Mouse (Mus musculus): ENCODE data around the gene Rplp2. TPM values are rescaled to one million over a fixed set of nuclear protein-coding genes. Genes with fewer than 3 reads are reported as not detected.

Gene Rplp2
- polyA plus RNA-seq, 1 experiment = 977 TPM

GRCm38 (mm10) chr7:141491151-141491550 is 44.0 kb downstream of the Rplp2 start:
- TF ChIP-seq CTCF (IDR thresholded peaks at IDR 0.05; ENCODE audit: insufficient read depth, low read depth, low read length) = no peak
- TF ChIP-seq POLR2A (IDR thresholded peaks at IDR 0.05; ENCODE audit: insufficient read depth, low read depth, low read length) = no peak
- WGBS = 91% methylated on average over 2 of the region's 2 CpGs
- Histone ChIP-seq H3K27ac (ENCODE audit: insufficient read depth, low read depth, low read length) (no peak overlapping the region), H3K4me3 (ENCODE audit: insufficient read depth, low read depth, low read length) (no peak overlapping the region), H3K4me1 (ENCODE audit: control insufficient read depth, insufficient read depth, low read length) (no peaks in the 10 kb centered on the region)

GRCm38 (mm10) chr7:141492738-141493137 is 45.6 kb downstream of the Rplp2 start:
- 91% methylated on average over 5 of the region's 5 CpGs for WGBS
- Histone ChIP-seq H3K4me3 (ENCODE audit: insufficient read depth, low read depth, low read length) (no peak overlapping the region), H3K4me1 (ENCODE audit: control insufficient read depth, insufficient read depth, low read length) (peaks cover under 1% of the 10 kb centered on the region; the same call in 1 of the 2 replicates), H3K27ac (ENCODE audit: insufficient read depth, low read depth, low read length) (no peak overlapping the region)
- TF ChIP-seq CTCF (IDR thresholded peaks at IDR 0.05; ENCODE audit: insufficient read depth, low read depth, low read length) (no peak), POLR2A (IDR thresholded peaks at IDR 0.05; ENCODE audit: insufficient read depth, low read depth, low read length) (no peak)

- WGBS = 62% methylated on average over 1 of the region's 1 CpGs
- Histone ChIP-seq H3K4me1 (ENCODE audit: control insufficient read depth, insufficient read depth, low read length) (peaks cover 2% of the 10 kb centered on the region; the same call in 1 of the 2 replicates), H3K4me3 (ENCODE audit: insufficient read depth, low read depth, low read length) (no peak overlapping the region), H3K27ac (ENCODE audit: insufficient read depth, low read depth, low read length) (no peak overlapping the region)
- no peak for TF ChIP-seq CTCF (IDR thresholded peaks at IDR 0.05; ENCODE audit: insufficient read depth, low read depth, low read length)
- no peak for TF ChIP-seq POLR2A (IDR thresholded peaks at IDR 0.05; ENCODE audit: insufficient read depth, low read depth, low read length)
These were observed 46.6 kb downstream of the Rplp2 start for GRCm38 (mm10) chr7:141493729-141494128.

GRCm38 (mm10) chr7:141495379-141495778 is 48.2 kb downstream of the Rplp2 start:
- TF ChIP-seq CTCF (IDR thresholded peaks at IDR 0.05; ENCODE audit: insufficient read depth, low read depth, low read length) (no peak), POLR2A (IDR thresholded peaks at IDR 0.05; ENCODE audit: insufficient read depth, low read depth, low read length) (no peak)
- no peak overlapping the region for H3K4me3 ChIP-seq (ENCODE audit: insufficient read depth, low read depth, low read length)
- 86% methylated on average over 2 of the region's 2 CpGs for WGBS
- H3K27ac ChIP-seq (ENCODE audit: insufficient read depth, low read depth, low read length) = no peak overlapping the region
- H3K4me1 ChIP-seq (ENCODE audit: control insufficient read depth, insufficient read depth, low read length) = peaks cover 2% of the 10 kb centered on the region; the same call in 1 of the 2 replicates

GRCm38 (mm10) chr7:141495940-141496339 is 48.8 kb downstream of the Rplp2 start:
- Histone ChIP-seq H3K4me3 (ENCODE audit: insufficient read depth, low read depth, low read length) (no peak overlapping the region), H3K27ac (ENCODE audit: insufficient read depth, low read depth, low read length) (no peak overlapping the region), H3K4me1 (ENCODE audit: control insufficient read depth, insufficient read depth, low read length) (peaks cover 2% of the 10 kb centered on the region; the same call in 1 of the 2 replicates)
- WGBS = 85% methylated on average over 4 of the region's 4 CpGs
- TF ChIP-seq POLR2A (IDR thresholded peaks at IDR 0.05; ENCODE audit: insufficient read depth, low read depth, low read length) (no peak), CTCF (IDR thresholded peaks at IDR 0.05; ENCODE audit: insufficient read depth, low read depth, low read length) (no peak)

GRCm38 (mm10) chr7:141497600-141497999 is 50.4 kb downstream of the Rplp2 start:
- no peak for TF ChIP-seq POLR2A (IDR thresholded peaks at IDR 0.05; ENCODE audit: insufficient read depth, low read depth, low read length)
- TF ChIP-seq CTCF (IDR thresholded peaks at IDR 0.05; ENCODE audit: insufficient read depth, low read depth, low read length) = no peak
- Histone ChIP-seq H3K27ac (ENCODE audit: insufficient read depth, low read depth, low read length) (no peak overlapping the region), H3K4me1 (ENCODE audit: control insufficient read depth, insufficient read depth, low read length) (peaks cover 2% of the 10 kb centered on the region; the same call in 1 of the 2 replicates), H3K4me3 (ENCODE audit: insufficient read depth, low read depth, low read length) (no peak overlapping the region)
- 74% methylated on average over 3 of the region's 3 CpGs for WGBS

Other genes with a start within 250 kb of the Rplp2 start
- gene Lmntd2, start 233.3 kb upstream of the Rplp2 start, polyA plus RNA-seq (2012; ENCODE audit: insufficient read depth, insufficient read length, low replicate concordance, missing spikeins) = not detected in 2 replicates
- gene Rassf7, start 231.5 kb upstream of the Rplp2 start, polyA plus RNA-seq (2012; ENCODE audit: insufficient read depth, insufficient read length, low replicate concordance, missing spikeins) = not detected in 2 replicates
- not detected in 2 replicates for gene Phrf1, start 218.6 kb upstream of the Rplp2 start, polyA plus RNA-seq (2012; ENCODE audit: insufficient read depth, insufficient read length, low replicate concordance, missing spikeins)
- gene Irf7, start 180.9 kb upstream of the Rplp2 start, polyA plus RNA-seq (2012; ENCODE audit: insufficient read depth, insufficient read length, low replicate concordance, missing spikeins) = not detected in 2 replicates
- gene Cdhr5, start 170.6 kb upstream of the Rplp2 start, polyA plus RNA-seq (2012; ENCODE audit: insufficient read depth, insufficient read length, low replicate concordance, missing spikeins) = not detected in 2 replicates
- not detected in 2 replicates for gene Sct, start 168.2 kb upstream of the Rplp2 start, polyA plus RNA-seq (2012; ENCODE audit: insufficient read depth, insufficient read length, low replicate concordance, missing spikeins)
- not detected in 2 replicates for gene Drd4, start 155.4 kb upstream of the Rplp2 start, polyA plus RNA-seq (2012; ENCODE audit: insufficient read depth, insufficient read length, low replicate concordance, missing spikeins)
- not detected in 2 replicates for gene Deaf1, start 119.7 kb upstream of the Rplp2 start, polyA plus RNA-seq (2012; ENCODE audit: insufficient read depth, insufficient read length, low replicate concordance, missing spikeins)
- not detected in 2 replicates for gene Tmem80, start 119.6 kb upstream of the Rplp2 start, polyA plus RNA-seq (2012; ENCODE audit: insufficient read depth, insufficient read length, low replicate concordance, missing spikeins)
- not detected in 2 replicates for gene Eps8l2, start 108.5 kb upstream of the Rplp2 start, polyA plus RNA-seq (2012; ENCODE audit: insufficient read depth, insufficient read length, low replicate concordance, missing spikeins)
- gene Taldo1, start 55.2 kb upstream of the Rplp2 start, polyA plus RNA-seq (2012; ENCODE audit: insufficient read depth, insufficient read length, low replicate concordance, missing spikeins) = not detected in 2 replicates
- gene Gatd1, start 33.2 kb upstream of the Rplp2 start, polyA plus RNA-seq (2012; ENCODE audit: insufficient read depth, insufficient read length, low replicate concordance, missing spikeins) = not detected in 2 replicates
- 518 TPM in 1 of 2 replicates, not detected in the other for gene Cend1, start 17.9 kb upstream of the Rplp2 start, polyA plus RNA-seq (2012; ENCODE audit: insufficient read depth, insufficient read length, low replicate concordance, missing spikeins)
- gene Slc25a22, start 9.5 kb upstream of the Rplp2 start, polyA plus RNA-seq (2012; ENCODE audit: insufficient read depth, insufficient read length, low replicate concordance, missing spikeins) = not detected in 2 replicates
- gene Pidd1, start 3.3 kb upstream of the Rplp2 start, polyA plus RNA-seq (2012; ENCODE audit: insufficient read depth, insufficient read length, low replicate concordance, missing spikeins) = not detected in 2 replicates
- gene Pnpla2, start 7.8 kb downstream of the Rplp2 start, polyA plus RNA-seq (2012; ENCODE audit: insufficient read depth, insufficient read length, low replicate concordance, missing spikeins) = not detected in 2 replicates
- not detected in 2 replicates for gene Cracr2b, start 13.7 kb downstream of the Rplp2 start, polyA plus RNA-seq (2012; ENCODE audit: insufficient read depth, insufficient read length, low replicate concordance, missing spikeins)
- gene Cd151, start 20.0 kb downstream of the Rplp2 start, polyA plus RNA-seq (2012; ENCODE audit: insufficient read depth, insufficient read length, low replicate concordance, missing spikeins) = not detected in 2 replicates
- gene Polr2l, start 27.8 kb downstream of the Rplp2 start, polyA plus RNA-seq (2012; ENCODE audit: insufficient read depth, insufficient read length, low replicate concordance, missing spikeins) = not detected in 2 replicates
- gene Tspan4, start 27.9 kb downstream of the Rplp2 start, polyA plus RNA-seq (2012; ENCODE audit: insufficient read depth, insufficient read length, low replicate concordance, missing spikeins) = not detected in 2 replicates
- gene Chid1, start 92.5 kb downstream of the Rplp2 start, polyA plus RNA-seq (2012; ENCODE audit: insufficient read depth, insufficient read length, low replicate concordance, missing spikeins) = not detected in 2 replicates
- not detected in 2 replicates for gene Ap2a2, start 114.8 kb downstream of the Rplp2 start, polyA plus RNA-seq (2012; ENCODE audit: insufficient read depth, insufficient read length, low replicate concordance, missing spikeins)
- gene Muc6, start 207.9 kb downstream of the Rplp2 start, polyA plus RNA-seq (2012; ENCODE audit: insufficient read depth, insufficient read length, low replicate concordance, missing spikeins) = not detected in 2 replicates
- not detected in 2 replicates for gene Muc2, start 243.0 kb downstream of the Rplp2 start, polyA plus RNA-seq (2012; ENCODE audit: insufficient read depth, insufficient read length, low replicate concordance, missing spikeins)

Measured in olfactory bulb, adult 2 months (tissue).